Mouse (Mus musculus) stomach, embryonic 14.5 days (tissue): ENCODE data around the gene Nol4l. TPM values are rescaled to one million over a fixed set of nuclear protein-coding genes. Genes with fewer than 3 reads are reported as not detected.
A peak's percentile ranks its signal among the peaks of the same experiment; 100 is the strongest.

Experiments used
- ATAC-seq: fragments of 200-750 bp; cut with Nextera tagmentation; 2 replicates; pipeline ENCODE4 v1.8.0; 2017; ENCODE audit warnings: low read depth, moderate TSS enrichment; ENCODE audit not compliant: insufficient number of reproducible peaks, insufficient read depth, low FRiP score
- H3K27ac ChIP-seq: fragments of 300-500 bp; sonication (generic); 2 replicates; pipeline ENCODE4 v1.5.1; 2014; ENCODE audit warnings: mild to moderate bottlenecking, low read length, moderate library complexity, mixed read lengths
- H3K27me3 ChIP-seq: fragments of 300-500 bp; sonication (generic); 2 replicates; pipeline ENCODE4 v1.6.1; 2014; ENCODE audit warnings: low read length, control low read depth, mixed read lengths; ENCODE audit not compliant: control insufficient read depth, insufficient read depth
- H3K36me3 ChIP-seq: fragments of 300-500 bp; sonication (generic); 2 replicates; pipeline ENCODE4 v1.6.1; 2014; ENCODE audit warnings: mild to moderate bottlenecking, control low read depth, low read length, moderate library complexity, mixed read lengths; ENCODE audit not compliant: control insufficient read depth, insufficient read depth
- H3K4me1 ChIP-seq: fragments of 300-500 bp; sonication (generic); 2 replicates; pipeline ENCODE4 v1.6.1; 2014; ENCODE audit warnings: low read length, control low read depth, mixed read lengths; ENCODE audit not compliant: control insufficient read depth, insufficient read depth
- H3K4me2 ChIP-seq: fragments of 300-500 bp; sonication (generic); replicated peaks from 2 replicates; pipeline ENCODE4 v1.6.1; 2014; ENCODE audit warnings: low read depth, low read length, control low read depth
- H3K4me3 ChIP-seq: fragments of 300-500 bp; sonication (generic); 2 replicates; pipeline ENCODE4 v1.5.1; 2014; ENCODE audit warnings: low read depth, low read length, control low read depth
- H3K9ac ChIP-seq: fragments of 300-500 bp; sonication (generic); replicated peaks from 2 replicates; pipeline ENCODE4 v1.6.1; 2014; ENCODE audit warnings: low read depth, mild to moderate bottlenecking, control low read depth, low read length, moderate library complexity, mixed read lengths
- H3K9me3 ChIP-seq: fragments of 300-500 bp; sonication (generic); 2 replicates; pipeline ENCODE4 v1.6.1; 2016; ENCODE audit warnings: low read depth, low read length, control low read depth; ENCODE audit not compliant: control insufficient read depth
- WGBS: fragments of 180-500 bp; shearing (Covaris S2); extraction: QIAGEN DNeasy Blood & Tissue Kit; methylation state at CpG from one replicate; pipeline ENCODE4 v1.1.7; 2014; 5-methylcytosine and 5-hydroxymethylcytosine counted together
- polyA plus RNA-seq: library from polyadenylated mRNA; unstranded; fragments of >200 nt; fragmentation: Nextera tagmentation; extraction: Ambion mirVana; gene quantifications from 2 replicates; pipeline ENCODE4 v1.2.1, GENCODE M21; 2014

Gene Nol4l
- polyA plus RNA-seq, 1 experiment from 2014 or later = 17.7 TPM

DNA sequence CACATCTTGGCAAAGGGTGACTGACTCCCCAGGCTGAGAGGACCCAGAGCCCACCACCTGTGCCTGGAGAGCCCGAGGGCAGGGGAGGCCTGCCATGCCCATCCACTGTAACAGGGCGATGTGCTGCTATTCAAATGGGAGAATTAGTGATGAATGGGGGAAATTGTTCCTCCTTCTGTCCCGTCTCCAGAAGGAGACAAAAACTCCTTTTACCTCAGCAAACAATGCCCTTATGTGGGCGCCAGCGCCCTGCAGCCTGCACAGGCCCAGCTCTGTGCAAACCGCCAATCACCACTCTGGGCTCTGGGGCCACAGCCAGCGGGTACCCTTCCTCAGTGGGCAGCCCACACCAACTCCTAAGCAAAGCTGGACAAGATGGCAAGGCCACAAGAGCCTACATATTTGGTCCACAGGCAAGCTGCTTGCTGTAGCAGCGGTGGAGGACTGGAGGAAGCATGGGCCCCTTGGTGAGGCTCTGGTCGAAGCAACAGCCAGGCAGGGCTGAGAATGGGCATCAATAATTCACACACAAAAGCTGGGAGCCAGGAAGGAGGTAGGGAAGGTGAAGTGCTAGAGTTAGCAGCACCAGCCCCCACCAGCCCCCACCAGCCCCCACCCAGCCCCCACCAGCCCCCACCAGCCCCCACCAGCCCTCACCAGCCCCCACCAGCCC lies 103.6 kb downstream of the Nol4l start:
- H3K36me3 ChIP-seq = peaks cover 17% of the 10 kb centered on the region
- no peaks in the 10 kb centered on the region for H3K9me3 ChIP-seq
- WGBS = 52% methylated on average over 9 of the region's 9 CpGs
- H3K4me3 ChIP-seq = no peak overlapping the region
- H3K9ac ChIP-seq = no peak overlapping the region
- H3K27ac ChIP-seq = peak overlapping the region; percentile 59; the same call in 1 of the 2 replicates
- no peak overlapping the region for H3K4me2 ChIP-seq
- H3K4me1 ChIP-seq = peaks cover 44% of the 10 kb centered on the region
- no peak for ATAC-seq
- no peaks in the 10 kb centered on the region for H3K27me3 ChIP-seq

DNA sequence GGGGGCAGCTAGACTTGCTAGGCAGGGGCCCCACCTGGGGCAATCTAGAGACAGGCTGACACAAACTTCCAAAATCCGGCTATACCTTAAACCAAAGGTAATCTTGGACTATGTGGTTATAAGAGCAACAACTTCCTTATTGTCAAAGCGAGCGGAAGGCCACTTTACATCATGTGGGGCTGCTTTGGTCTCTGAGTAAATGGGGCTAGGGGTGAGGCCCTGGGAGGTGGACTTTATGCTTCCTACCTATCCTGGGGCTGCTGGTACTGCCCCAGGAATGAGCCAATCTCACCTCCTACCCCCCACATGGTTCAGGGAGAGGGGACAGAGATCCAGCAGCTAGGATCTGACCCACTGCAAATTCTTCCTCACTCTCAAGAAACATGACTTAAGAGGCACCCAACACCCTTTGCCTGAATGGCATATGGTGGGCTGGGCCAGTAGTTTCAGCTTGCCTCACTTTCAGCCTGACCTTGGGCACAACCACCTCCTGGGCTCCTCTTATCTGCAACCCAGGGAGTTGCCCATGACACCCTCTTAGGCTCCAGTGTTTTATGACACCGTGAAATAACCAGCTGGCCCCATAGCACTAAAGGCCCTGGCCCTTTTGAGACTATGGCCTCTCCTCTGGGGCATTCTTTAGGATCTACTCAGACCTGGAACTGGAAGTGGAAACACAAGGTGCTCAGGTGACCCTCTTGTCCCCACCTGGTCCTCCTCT lies 104.5 kb downstream of the Nol4l start:
- Histone ChIP-seq H3K9me3 (no peaks in the 10 kb centered on the region), H3K36me3 (peaks cover 12% of the 10 kb centered on the region), H3K27me3 (no peaks in the 10 kb centered on the region), H3K4me2 (no peak overlapping the region), H3K4me3 (no peak overlapping the region), H3K4me1 (peaks cover 43% of the 10 kb centered on the region), H3K27ac (peak overlapping the region; percentile 59; the same call in 1 of the 2 replicates), H3K9ac (no peak overlapping the region)
- ATAC-seq = no peak
- 80% methylated on average over 4 of the region's 4 CpGs for WGBS

DNA sequence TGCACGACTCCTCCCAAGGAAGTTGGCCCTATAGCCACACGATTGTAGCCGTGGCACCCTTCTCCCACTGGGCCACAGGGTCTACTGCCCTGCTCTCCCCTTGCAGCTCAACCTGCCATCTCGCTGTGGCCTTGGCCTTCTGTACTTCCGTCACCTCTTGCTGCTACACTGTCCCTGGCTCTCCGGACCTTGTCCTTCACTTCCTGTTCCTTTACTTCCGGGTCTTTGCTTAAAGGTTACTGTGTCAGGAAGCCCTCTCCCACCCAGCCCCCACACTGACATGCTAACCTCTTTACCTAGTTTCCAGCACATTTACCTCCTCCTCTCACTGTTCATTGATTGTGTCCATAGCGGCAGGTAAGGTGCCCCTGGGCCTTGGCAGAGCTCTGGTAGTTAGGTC lies 105.2 kb downstream of the Nol4l start:
- H3K4me3 ChIP-seq = no peak overlapping the region
- H3K9me3 ChIP-seq = no peaks in the 10 kb centered on the region
- peaks cover 15% of the 10 kb centered on the region for H3K36me3 ChIP-seq
- ATAC-seq = no peak
- H3K9ac ChIP-seq = no peak overlapping the region
- H3K4me2 ChIP-seq = no peak overlapping the region
- 69% methylated on average over 8 of the region's 8 CpGs for WGBS
- H3K4me1 ChIP-seq = peaks cover 41% of the 10 kb centered on the region
- H3K27ac ChIP-seq = no peak overlapping the region; the same call in 1 of the 2 replicates
- no peaks in the 10 kb centered on the region for H3K27me3 ChIP-seq

GRCm38 (mm10) chr2:153423113-153423512 lies 106.7 kb downstream of the Nol4l start:
- WGBS = 80% methylated on average over 3 of the region's 3 CpGs
- no peaks in the 10 kb centered on the region for H3K27me3 ChIP-seq
- peaks cover 30% of the 10 kb centered on the region for H3K36me3 ChIP-seq
- no peak overlapping the region for H3K9ac ChIP-seq
- peaks cover 36% of the 10 kb centered on the region for H3K4me1 ChIP-seq
- H3K27ac ChIP-seq = no peak overlapping the region
- H3K4me2 ChIP-seq = no peak overlapping the region
- no peaks in the 10 kb centered on the region for H3K9me3 ChIP-seq
- no peak for ATAC-seq
- no peak overlapping the region for H3K4me3 ChIP-seq

- no peak overlapping the region for H3K4me3 ChIP-seq
- 38% methylated on average over 5 of the region's 5 CpGs for WGBS
- no peaks in the 10 kb centered on the region for H3K27me3 ChIP-seq
- ATAC-seq = peak; percentile 54; the same call in 1 of the 2 replicates
- H3K4me2 ChIP-seq = no peak overlapping the region
- H3K36me3 ChIP-seq = peaks cover 40% of the 10 kb centered on the region
- H3K27ac ChIP-seq = no peak overlapping the region
- no peaks in the 10 kb centered on the region for H3K9me3 ChIP-seq
- no peak overlapping the region for H3K9ac ChIP-seq
- H3K4me1 ChIP-seq = peaks cover 31% of the 10 kb centered on the region
These were observed 107.7 kb downstream of the Nol4l start for GRCm38 (mm10) chr2:153422051-153422450.

- no peak for ATAC-seq
- no peaks in the 10 kb centered on the region for H3K9me3 ChIP-seq
- peaks cover 46% of the 10 kb centered on the region for H3K36me3 ChIP-seq
- H3K4me1 ChIP-seq = peaks cover 25% of the 10 kb centered on the region
- no peak overlapping the region for H3K9ac ChIP-seq
- H3K4me3 ChIP-seq = no peak overlapping the region
- no peak overlapping the region for H3K4me2 ChIP-seq
- no peak overlapping the region for H3K27ac ChIP-seq
- no peaks in the 10 kb centered on the region for H3K27me3 ChIP-seq
These were observed 108.5 kb downstream of the Nol4l start for GRCm38 (mm10) chr2:153421233-153421632.

DNA sequence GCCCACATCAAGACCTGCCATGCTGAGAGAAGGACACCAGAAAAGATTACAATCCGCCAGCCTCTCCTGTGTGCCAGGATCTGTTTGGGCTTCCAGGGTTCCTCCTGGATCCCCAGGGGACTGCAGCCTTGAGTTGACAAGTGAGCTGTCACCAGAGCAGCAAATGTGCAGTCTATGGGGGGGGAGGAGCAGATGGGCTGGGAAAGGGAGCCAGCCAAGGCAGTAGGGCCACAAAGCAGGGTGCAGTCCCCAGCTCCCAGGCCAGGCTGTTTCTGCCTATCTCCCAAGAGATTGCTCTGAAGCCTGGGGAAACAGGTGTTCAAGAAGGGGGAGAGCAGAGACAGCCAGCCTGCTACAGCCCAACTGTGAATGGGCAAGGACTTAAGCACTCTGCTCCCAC lies 111.4 kb downstream of the Nol4l start:
- Histone ChIP-seq H3K9me3 (no peaks in the 10 kb centered on the region), H3K36me3 (peaks cover 61% of the 10 kb centered on the region), H3K9ac (no peak overlapping the region), H3K4me3 (no peak overlapping the region), H3K27me3 (no peaks in the 10 kb centered on the region), H3K4me2 (no peak overlapping the region), H3K4me1 (0 out of 2 replicates have a peak, but pooled peaks cover 5% of the 10 kb centered on the region), H3K27ac (no peak overlapping the region)
- 89% methylated on average over 1 of the region's 1 CpGs for WGBS
- no peak for ATAC-seq

GRCm38 (mm10) chr2:153417841-153418240 lies 111.9 kb downstream of the Nol4l start:
- H3K27me3 ChIP-seq = no peaks in the 10 kb centered on the region
- no peak overlapping the region for H3K4me3 ChIP-seq
- H3K27ac ChIP-seq = no peak overlapping the region
- no peaks in the 10 kb centered on the region for H3K9me3 ChIP-seq
- peaks cover 57% of the 10 kb centered on the region for H3K36me3 ChIP-seq
- no peak overlapping the region for H3K9ac ChIP-seq
- no peak for ATAC-seq
- no peak overlapping the region for H3K4me2 ChIP-seq
- H3K4me1 ChIP-seq = 0 out of 2 replicates have a peak, but pooled peaks cover 5% of the 10 kb centered on the region
- WGBS = 85% methylated on average over 12 of the region's 12 CpGs
